Mouse (Mus musculus): Measurements from ENCODE around the gene Aldh3b1.
A peak's percentile ranks its signal among the peaks of the same experiment; 100 is the strongest.

Aldh3b1 gene

GRCm38 (mm10) chr19:3945872-3946564, 16.4 kb upstream of the Aldh3b1 start:
- DNase-seq (ENCODE audit: low read depth, low spot score): no peak

GRCm38 (mm10) chr19:3942986-3943735, 13.6 kb upstream of the Aldh3b1 start:
- no peak for DNase-seq (ENCODE audit: low read depth, low spot score)

GRCm38 (mm10) chr19:3942315-3942714, 12.7 kb upstream of the Aldh3b1 start:
- no peak for DNase-seq (ENCODE audit: low read depth, low spot score)

GRCm38 (mm10) chr19:3935896-3936850, 6.6 kb upstream of the Aldh3b1 start:
- DNase-seq (ENCODE audit: low read depth, low spot score): peak; percentile 62

GRCm38 (mm10) chr19:3935032-3935895, 5.7 kb upstream of the Aldh3b1 start, which contains the start of gene Unc93b1:
TSS of gene Unc93b1 (plus strand) at chr19:3935186.
- DNase-seq (ENCODE audit: low read depth, low spot score): peak; percentile 68

GRCm38 (mm10) chr19:3931716-3932115, 2.1 kb upstream of the Aldh3b1 start:
- DNase-seq (ENCODE audit: low read depth, low spot score): no peak

- no peak for DNase-seq (ENCODE audit: low read depth, low spot score)
Observed at GRCm38 (mm10) chr19:3930262-3931057, 852 bp upstream of the Aldh3b1 start.

- no peak for DNase-seq (ENCODE audit: low read depth, low spot score)
Observed at GRCm38 (mm10) chr19:3928779-3929178, 829 bp downstream of the Aldh3b1 start.

GRCm38 (mm10) chr19:3927989-3928388, 1.6 kb downstream of the Aldh3b1 start:
- no peak for DNase-seq (ENCODE audit: low read depth, low spot score)

GRCm38 (mm10) chr19:3926685-3927084, 2.9 kb downstream of the Aldh3b1 start:
- no peak for DNase-seq (ENCODE audit: low read depth, low spot score)

GRCm38 (mm10) chr19:3926279-3926678, 3.3 kb downstream of the Aldh3b1 start:
- DNase-seq (ENCODE audit: low read depth, low spot score): no peak

GRCm38 (mm10) chr19:3925859-3926258, 3.7 kb downstream of the Aldh3b1 start:
- no peak for DNase-seq (ENCODE audit: low read depth, low spot score)

GRCm38 (mm10) chr19:3924868-3925267, 4.7 kb downstream of the Aldh3b1 start:
- no peak for DNase-seq (ENCODE audit: low read depth, low spot score)

- no peak for DNase-seq (ENCODE audit: low read depth, low spot score)
Observed at GRCm38 (mm10) chr19:3924190-3924589, 5.4 kb downstream of the Aldh3b1 start.

GRCm38 (mm10) chr19:3923586-3923985, 6.0 kb downstream of the Aldh3b1 start:
- DNase-seq (ENCODE audit: low read depth, low spot score): peak; percentile 68

- DNase-seq (ENCODE audit: low read depth, low spot score): no peak
Observed at GRCm38 (mm10) chr19:3922661-3923371, 6.8 kb downstream of the Aldh3b1 start.

- no peak for DNase-seq (ENCODE audit: low read depth, low spot score)
Observed at GRCm38 (mm10) chr19:3919928-3920327, 9.7 kb downstream of the Aldh3b1 start.

- no peak for DNase-seq (ENCODE audit: low read depth, low spot score)
Observed at GRCm38 (mm10) chr19:3916727-3917126, 12.9 kb downstream of the Aldh3b1 start.

- DNase-seq (ENCODE audit: low read depth, low spot score): no peak
Observed at GRCm38 (mm10) chr19:3914535-3914934, 15.1 kb downstream of the Aldh3b1 start.

Measured in skeletal muscle tissue, adult 2 months (tissue).